Mouse (Mus musculus) gastrocnemius, adult 18-20 months (tissue): Measurements from ENCODE around the gene Pla2g2c. TPM values are rescaled to one million over a fixed set of nuclear protein-coding genes. Genes with fewer than 3 reads are reported as not detected.

Source experiments
- DNase-seq: peaks from one replicate; pipeline ENCODE4 v3.0.0; 2021; ENCODE audit warnings: low spot score
- long read RNA-seq, 2 experiments: library from polyadenylated mRNA; stranded (forward); transcript quantifications; one replicate each; pipeline ENCODE4 v2.0.0; 2021
- total RNA-seq, 2 experiments: library from RNA; stranded (reverse); gene quantifications; 2 replicates each; pipeline ENCODE4 v1.2.3; 2021

Pla2g2c gene
- total RNA-seq = not detected
- long read RNA-seq, experiment 1 = 0 reads
- long read RNA-seq, experiment 2 = 0 reads

GRCm38 (mm10) chr4:138724354-138725126 is at the start of gene Pla2g2c:
Gene Pla2g2c (plus strand): TSS chr4:138724792.
- no peak for DNase-seq

DNA sequence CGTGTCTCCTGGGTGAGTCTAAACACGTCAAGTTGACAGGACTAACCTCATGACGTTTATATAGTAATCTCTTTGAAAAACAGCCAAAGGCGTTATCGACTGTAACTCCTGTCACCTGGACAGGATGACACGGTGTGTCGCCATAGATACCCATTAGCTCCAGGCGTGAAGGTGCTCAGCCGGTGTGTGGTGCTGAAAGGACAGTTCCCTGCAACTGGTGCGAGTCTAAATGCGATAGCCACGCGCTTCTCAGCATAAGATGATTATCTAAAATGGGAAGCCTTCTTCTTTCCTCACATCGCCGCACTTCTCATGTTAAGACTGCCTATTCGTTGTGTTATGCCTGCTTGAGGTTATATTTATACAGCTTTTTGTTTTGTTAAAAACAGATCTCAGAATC is 48.1 kb upstream of the Pla2g2c start:
- no peak for DNase-seq

- no peak for DNase-seq
Measured at GRCm38 (mm10) chr4:138677579-138677978, 47.0 kb upstream of the Pla2g2c start.

GRCm38 (mm10) chr4:138680124-138680523 is 44.5 kb upstream of the Pla2g2c start:
- DNase-seq = no peak

DNA sequence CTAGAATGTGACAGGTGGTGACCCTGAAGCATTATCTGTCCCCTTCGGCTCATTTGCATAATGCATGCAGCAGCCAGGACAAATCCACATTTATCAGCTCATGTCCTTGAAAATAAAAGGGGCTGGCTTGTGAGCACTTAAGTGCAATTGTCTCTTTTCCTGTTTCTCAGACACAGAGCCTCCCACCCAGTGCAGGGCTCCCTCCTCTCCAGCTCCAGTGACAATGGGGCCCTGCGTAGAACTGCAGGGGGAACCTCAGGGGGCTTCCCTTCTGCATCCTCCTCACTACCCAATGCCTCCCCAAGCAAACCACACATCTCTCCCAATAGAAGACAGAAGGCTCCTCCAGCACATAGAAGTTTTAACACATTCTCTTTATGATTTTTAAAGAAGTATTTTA is 41.8 kb upstream of the Pla2g2c start:
- no peak for DNase-seq

DNA sequence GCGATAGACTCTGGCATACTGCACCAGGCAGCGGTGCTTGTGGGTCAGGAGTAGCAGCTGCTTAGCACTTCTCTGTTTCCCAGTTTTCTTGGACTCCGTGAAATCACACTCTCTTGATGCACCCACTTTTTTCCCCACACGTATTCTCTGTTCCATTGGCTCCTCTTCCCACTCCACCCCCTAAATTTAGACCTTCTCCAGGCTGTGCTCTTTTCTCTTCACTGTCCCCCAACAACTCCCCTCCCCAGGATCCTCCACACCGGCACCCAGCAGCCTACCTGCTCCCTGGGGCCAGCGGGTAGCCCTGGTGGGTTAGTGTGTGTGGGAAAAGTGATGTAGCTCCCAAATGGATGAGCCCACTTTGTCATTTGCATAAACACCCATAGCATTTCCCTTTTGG is 38.8 kb upstream of the Pla2g2c start:
- DNase-seq = no peak

DNA sequence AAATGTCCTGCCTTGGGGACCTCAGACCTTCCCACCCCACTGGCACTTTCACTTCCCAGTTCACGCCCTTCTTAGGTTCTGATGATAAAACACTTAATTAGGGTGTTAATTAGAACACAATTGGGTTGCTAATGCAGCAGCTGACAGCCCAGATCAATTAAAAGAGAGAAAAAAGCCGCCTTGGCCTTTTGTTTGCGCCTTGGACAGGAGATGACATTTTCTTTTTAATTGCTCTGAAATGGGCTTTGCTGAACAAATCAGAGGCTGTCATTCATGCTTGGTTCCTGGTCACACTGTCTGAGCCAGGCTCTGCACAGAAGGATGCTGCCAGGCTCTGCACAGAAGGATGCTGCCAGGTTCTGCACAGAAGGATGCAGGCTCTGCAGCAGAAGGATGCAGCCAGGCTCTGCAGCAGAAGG is 35.5 kb upstream of the Pla2g2c start:
- DNase-seq = no peak

DNA sequence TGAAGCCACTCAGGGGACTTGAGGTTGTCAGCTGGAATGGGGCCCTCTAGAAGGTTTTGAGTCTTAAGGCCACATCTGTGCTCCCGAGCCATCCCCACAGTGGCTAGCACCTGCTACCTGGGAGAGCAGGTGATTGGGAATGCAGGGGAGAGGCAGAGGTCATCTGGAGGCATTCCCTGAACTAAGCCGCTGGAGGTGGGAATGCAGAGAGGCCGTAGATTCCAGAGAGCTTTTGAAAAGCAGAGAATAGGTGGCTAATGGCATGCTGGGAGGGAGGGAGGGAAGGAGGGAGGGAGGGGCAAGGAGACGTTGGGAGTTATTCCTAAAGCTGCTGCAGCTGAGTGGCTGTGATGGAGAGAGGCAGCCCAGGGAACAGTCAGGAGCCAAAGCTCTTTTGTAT is 34.0 kb upstream of the Pla2g2c start:
- DNase-seq = no peak

- no peak for DNase-seq
Measured at GRCm38 (mm10) chr4:138691443-138692181, 33.0 kb upstream of the Pla2g2c start.

GRCm38 (mm10) chr4:138693043-138693692 is 31.4 kb upstream of the Pla2g2c start:
- DNase-seq = no peak

GRCm38 (mm10) chr4:138696720-138697119 is 27.9 kb upstream of the Pla2g2c start:
- DNase-seq = no peak

DNA sequence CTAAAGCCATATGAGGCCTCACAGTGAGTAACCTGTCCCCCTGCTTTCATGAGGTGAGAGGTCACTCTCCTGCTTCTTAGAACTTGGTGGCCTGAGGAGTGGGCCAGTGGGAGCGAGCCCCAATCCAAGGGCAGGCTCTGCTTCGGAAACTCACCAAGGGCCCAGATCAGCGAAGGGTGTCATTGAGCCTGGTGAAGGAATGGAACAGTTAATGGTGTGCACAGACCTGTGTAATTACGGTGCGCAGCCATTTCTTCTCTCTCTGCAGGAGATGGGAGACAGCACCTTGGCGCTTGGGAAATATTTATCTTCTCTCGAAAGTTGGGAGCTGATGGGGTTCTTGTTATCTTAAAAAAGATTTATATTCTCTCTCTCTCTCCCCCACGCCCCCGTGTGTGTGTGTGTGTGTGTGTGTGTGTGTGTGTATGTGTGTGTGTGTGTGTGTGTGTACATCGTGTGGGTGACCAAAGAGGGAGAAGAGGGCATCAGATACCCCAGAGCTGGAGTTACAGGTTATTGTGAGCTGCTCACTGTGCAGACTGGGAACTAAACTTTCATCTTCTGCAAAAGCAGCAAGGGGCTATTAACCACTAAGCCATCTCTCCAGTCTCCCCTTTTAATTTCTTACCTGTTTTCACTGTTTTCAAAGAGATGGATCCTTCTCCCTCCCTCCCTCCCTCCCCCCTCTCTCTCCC is 27.3 kb upstream of the Pla2g2c start:
- DNase-seq = no peak

- DNase-seq = no peak
Measured at GRCm38 (mm10) chr4:138698296-138698695, 26.3 kb upstream of the Pla2g2c start.

- DNase-seq = peak; percentile 43
Measured at GRCm38 (mm10) chr4:138700184-138700982, 24.2 kb upstream of the Pla2g2c start.

GRCm38 (mm10) chr4:138701111-138701510 is 23.5 kb upstream of the Pla2g2c start:
- no peak for DNase-seq

DNA sequence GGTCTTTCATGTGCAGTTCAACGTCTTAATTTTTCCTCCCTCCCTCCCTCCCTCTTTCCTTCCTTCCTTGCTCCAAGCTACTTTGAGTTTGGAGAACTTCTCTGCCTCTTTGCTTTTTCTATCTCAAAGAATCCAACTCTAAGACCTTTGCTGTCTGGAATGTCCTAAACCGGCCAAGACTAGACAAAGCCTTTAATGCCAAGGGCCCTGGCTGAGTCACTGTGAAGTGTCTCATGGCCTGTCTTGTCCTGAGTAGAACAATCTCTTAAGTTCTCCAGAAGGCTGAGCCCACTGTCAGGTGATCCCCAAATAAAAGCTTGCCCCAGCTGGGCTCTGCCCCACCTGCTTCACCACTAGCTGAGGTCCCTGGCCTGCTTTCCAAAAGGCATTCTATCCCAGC is 22.6 kb upstream of the Pla2g2c start:
- DNase-seq = no peak

DNA sequence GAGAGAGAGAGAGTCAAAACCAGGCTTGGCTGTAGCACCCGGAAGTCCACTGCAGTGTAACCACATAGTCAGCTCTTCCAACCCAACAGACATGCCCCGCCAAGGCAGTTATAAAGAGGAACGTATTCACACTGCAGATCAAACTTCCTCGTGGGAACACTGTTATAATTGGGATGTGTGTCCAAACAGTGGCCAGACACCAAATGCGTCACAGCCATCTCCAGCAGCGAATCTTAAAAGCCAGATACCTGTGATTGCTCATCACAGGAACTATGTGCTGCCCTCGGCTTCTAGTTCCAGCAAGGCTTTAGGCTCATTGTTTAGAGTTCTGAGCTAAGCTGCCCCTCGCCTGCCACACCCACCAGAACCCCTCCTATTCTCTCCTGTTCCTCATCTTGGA is 22.1 kb upstream of the Pla2g2c start:
- DNase-seq = no peak

GRCm38 (mm10) chr4:138703591-138703990 is 21.0 kb upstream of the Pla2g2c start:
- DNase-seq = no peak

- no peak for DNase-seq
Measured at GRCm38 (mm10) chr4:138704169-138704568, 20.4 kb upstream of the Pla2g2c start.

GRCm38 (mm10) chr4:138706620-138707019 is 18.0 kb upstream of the Pla2g2c start:
- DNase-seq = no peak

DNA sequence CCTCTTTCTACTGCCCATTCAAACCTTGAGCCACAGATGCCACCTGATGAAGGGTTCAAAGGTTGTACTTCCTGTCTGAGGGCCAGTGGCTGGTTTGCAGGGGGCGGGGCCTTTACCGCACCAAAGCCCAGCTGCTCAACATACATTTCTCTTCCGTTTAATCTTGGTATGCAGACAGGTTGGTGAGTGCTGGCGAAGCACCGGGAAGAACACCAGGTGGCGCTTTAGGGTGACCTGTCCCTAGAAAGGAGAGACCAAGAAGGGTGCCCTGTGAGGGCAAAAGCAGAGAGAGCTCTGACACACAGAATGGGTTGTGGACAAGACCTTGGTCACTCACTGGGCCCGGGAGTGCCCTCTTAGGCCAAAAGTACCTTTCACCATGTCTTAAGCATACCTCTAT is 16.0 kb upstream of the Pla2g2c start:
- peak; percentile 34 for DNase-seq
